Mouse (Mus musculus): ENCODE results near the gene Dlgap4.

GRCm38 (mm10) chr2:156741265-156741664 lies 127.8 kb downstream of the Dlgap4 start:
- TF ChIP-seq POLR2A (IDR thresholded peaks at IDR 0.05; ENCODE audit: borderline replicate concordance, low read depth, low read length) (no peak), CTCF (IDR thresholded peaks at IDR 0.05; ENCODE audit: low read depth, low read length) (no peak)
